13 mouse cellular contexts compared by ENCODE assay signal in the genomic region with DNA sequence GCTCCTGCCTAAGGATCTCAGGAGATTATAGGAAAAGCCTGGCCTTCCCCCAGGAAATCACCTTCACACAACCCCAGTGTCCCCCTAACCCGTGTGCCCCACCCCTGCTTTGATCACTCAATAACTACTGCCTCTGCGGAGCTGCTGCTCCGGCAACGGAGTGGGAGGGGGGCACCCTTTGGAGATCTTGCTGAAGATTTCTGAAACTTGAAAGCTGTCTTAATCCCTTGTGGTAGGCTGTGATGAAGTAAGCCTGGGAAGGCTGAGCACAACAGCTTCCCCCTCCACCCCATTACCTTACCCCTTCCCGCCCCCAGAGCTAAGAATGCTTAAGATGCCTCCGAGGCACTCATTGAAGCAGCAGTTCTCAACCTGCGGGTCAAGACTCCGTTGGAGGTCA. TPM values are rescaled to one million over a fixed set of nuclear protein-coding genes. Genes with fewer than 3 reads are reported as not detected.
DNase-seq lines count a peak whose midpoint lies in the region; ATAC-seq and TF ChIP-seq lines count a peak whose summit lies in the region.
"Had no signal": no experiment of that assay in that cellular context is flagged by ENCODE, and none has a peak within 500 bp of the region (broad histone marks: within the 10 kb centered on the region; RNA-seq: fewer than 3 reads in every experiment).

No protein-coding gene starts in this region.

- no peak overlapping the region for H3K9ac ChIP-seq in forebrain, embryonic 14.5 days (ENCODE audit: low read length)
- no peak overlapping the region for H3K9ac ChIP-seq in kidney, postnatal 0 days (ENCODE audit: low read depth, low read length)
- H3K9ac ChIP-seq in limb, embryonic 13.5 days, result 0 out of 2 replicates have a peak overlapping the region, but pooled peaks have one; percentile 0

- H3K4me3 ChIP-seq in forebrain, embryonic 10.5 days, result peak overlapping the region; percentile 2; the same call in 1 of the 2 replicates
- H3K4me3 ChIP-seq in forebrain, embryonic 14.5 days (ENCODE audit: low read depth, low read length), result no peak overlapping the region
- H3K4me3 ChIP-seq in kidney, postnatal 0 days (replicated peaks; ENCODE audit: low read depth, low read length), result no peak overlapping the region
- H3K4me3 ChIP-seq in limb, embryonic 13.5 days, result no peak overlapping the region

- H3K4me2 ChIP-seq in forebrain, embryonic 14.5 days (ENCODE audit: low read length), result no peak overlapping the region
- peak overlapping the region; percentile 19; the same call in 1 of the 2 replicates for H3K4me2 ChIP-seq in kidney, postnatal 0 days (ENCODE audit: low read length)
- no peak overlapping the region for H3K4me2 ChIP-seq in limb, embryonic 13.5 days (replicated peaks)

- TF ChIP-seq CTCF in kidney, postnatal 0 days (IDR thresholded peaks at IDR 0.05; ENCODE audit: low read depth), result no peak

- peaks cover 75% of the 10 kb centered on the region for H3K4me1 ChIP-seq in forebrain, embryonic 10.5 days
- H3K4me1 ChIP-seq in forebrain, embryonic 14.5 days (ENCODE audit: control insufficient read depth, insufficient read depth, low read length), result peaks cover 13% of the 10 kb centered on the region
- H3K4me1 ChIP-seq in kidney, postnatal 0 days (replicated peaks; ENCODE audit: insufficient read depth, low read length), result peaks cover 18% of the 10 kb centered on the region
- H3K4me1 ChIP-seq in limb, embryonic 13.5 days, result peaks cover 30% of the 10 kb centered on the region

- WGBS in forebrain, embryonic 10.5 days, result 3% methylated on average over 8 of the region's 8 CpGs
- 6% methylated on average over 8 of the region's 8 CpGs for WGBS in forebrain, embryonic 14.5 days
- 9% methylated on average over 8 of the region's 8 CpGs for WGBS in kidney, postnatal 0 days
- WGBS in limb, embryonic 13.5 days, result 9% methylated on average over 8 of the region's 8 CpGs

- peak overlapping the region; percentile 84 for H3K27ac ChIP-seq in forebrain, embryonic 10.5 days
- H3K27ac ChIP-seq in forebrain, embryonic 14.5 days (ENCODE audit: low read depth, low read length), result no peak overlapping the region
- peak overlapping the region; percentile 60 for H3K27ac ChIP-seq in kidney, postnatal 0 days
- no peak overlapping the region for H3K27ac ChIP-seq in limb, embryonic 13.5 days

- no peak; the same call in 1 of the 2 replicates for ATAC-seq in forebrain, embryonic 14.5 days
- ATAC-seq in kidney, postnatal 0 days (replicated peaks; ENCODE audit: low FRiP score, low read depth), result 0 out of 2 replicates have a peak, but pooled peaks have one; percentile 45
- ATAC-seq in limb, embryonic 13.5 days (ENCODE audit: low FRiP score, low read depth), result no peak

- peaks cover 60% of the 10 kb centered on the region for H3K36me3 ChIP-seq in forebrain, embryonic 10.5 days (replicated peaks)
- H3K36me3 ChIP-seq in forebrain, embryonic 14.5 days (ENCODE audit: control insufficient read depth, insufficient read depth, low read length), result no peaks in the 10 kb centered on the region
- H3K36me3 ChIP-seq in kidney, postnatal 0 days (ENCODE audit: insufficient read depth, low read length), result no peaks in the 10 kb centered on the region
- H3K36me3 ChIP-seq in limb, embryonic 13.5 days, result peaks cover 8% of the 10 kb centered on the region

- H3K27me3 ChIP-seq in forebrain, embryonic 10.5 days (ENCODE audit: poor library complexity, severe bottlenecking), result no peaks in the 10 kb centered on the region
- H3K27me3 ChIP-seq in forebrain, embryonic 14.5 days (replicated peaks; ENCODE audit: control insufficient read depth, insufficient read depth, low read length), result no peaks in the 10 kb centered on the region
- no peaks in the 10 kb centered on the region for H3K27me3 ChIP-seq in kidney, postnatal 0 days (ENCODE audit: insufficient read depth, low read length)
- H3K27me3 ChIP-seq in limb, embryonic 13.5 days, result no peaks in the 10 kb centered on the region

- no peaks in the 10 kb centered on the region for H3K9me3 ChIP-seq in forebrain, embryonic 10.5 days
- H3K9me3 ChIP-seq in forebrain, embryonic 14.5 days (replicated peaks; ENCODE audit: control insufficient read depth, low read length), result no peaks in the 10 kb centered on the region
- H3K9me3 ChIP-seq in kidney, postnatal 0 days (replicated peaks; ENCODE audit: low read length), result no peaks in the 10 kb centered on the region
- no peaks in the 10 kb centered on the region for H3K9me3 ChIP-seq in limb, embryonic 13.5 days

- peak; percentile 52 for DNase-seq in forebrain, embryonic 10.5 days (ENCODE audit: extremely low spot score, low spot score)
- DNase-seq in forebrain, embryonic 14.5 days (ENCODE audit: low spot score), result no peak
- peak; percentile 66 for DNase-seq in kidney, postnatal 0 days (ENCODE audit: low spot score)
- no peak for DNase-seq in kidney, adult 8-10 months
- DNase-seq in retina, postnatal 1 day, result peak; percentile 44
- no peak for DNase-seq in gastrocnemius, adult 18-20 months (ENCODE audit: low spot score)
- DNase-seq in thymus, postnatal 25 days, result no peak
- DNase-seq: adrenal gland, postnatal 25 days; cerebellum, adult 18-20 months; lung, postnatal 36 days had no signal

RNA-seq across cellular contexts. Expression of a gene that starts 21.0 kb away (rescaled TPM):
- polyA plus RNA-seq in forebrain, embryonic 10.5 days (2016; fragmentation: Nextera tagmentation; extraction: Ambion mirVana), result 10.7 and 11.2 TPM in 2 replicates
- 1.2 and 2.0 TPM in 2 replicates for polyA plus RNA-seq in forebrain, embryonic 14.5 days (2014; fragmentation: Nextera tagmentation; extraction: Ambion mirVana)
- 3.8 and 4.6 TPM in 2 replicates for polyA plus RNA-seq in kidney, postnatal 0 days (2015; fragmentation: Nextera tagmentation; extraction: Ambion mirVana)
- 4.7 and 5.2 TPM in 2 replicates for polyA plus RNA-seq in limb, embryonic 13.5 days (2015; fragmentation: Nextera tagmentation; extraction: Ambion mirVana)
- total RNA-seq in gastrocnemius, adult 18-20 months (2021), result under 1 TPM in 1 of 2 experiments, not detected in 1; 0.12 TPM

RNA-seq across cellular contexts. Expression of a gene that starts 35.5 kb away (rescaled TPM):
- polyA plus RNA-seq in forebrain, embryonic 10.5 days (2016; fragmentation: Nextera tagmentation; extraction: Ambion mirVana), result not detected in 2 replicates
- not detected in 2 replicates for polyA plus RNA-seq in forebrain, embryonic 14.5 days (2014; fragmentation: Nextera tagmentation; extraction: Ambion mirVana)
- polyA plus RNA-seq in kidney, postnatal 0 days (2015; fragmentation: Nextera tagmentation; extraction: Ambion mirVana), result 0.36 TPM in 1 of 2 replicates, not detected in the other
- not detected in 2 replicates for polyA plus RNA-seq in limb, embryonic 13.5 days (2015; fragmentation: Nextera tagmentation; extraction: Ambion mirVana)
- not detected for total RNA-seq in gastrocnemius, adult 18-20 months (2021)
- total RNA-seq: adrenal gland, postnatal 25 days; gastrocnemius, postnatal 4 days had no signal
- polyA plus RNA-seq: limb, embryonic 11.5 days had no signal

RNA-seq across cellular contexts. Expression of a gene that starts 37.3 kb away (rescaled TPM):
- polyA plus RNA-seq in forebrain, embryonic 10.5 days (2016; fragmentation: Nextera tagmentation; extraction: Ambion mirVana), result 34.8 and 36.9 TPM in 2 replicates
- 7.7 and 8.7 TPM in 2 replicates for polyA plus RNA-seq in forebrain, embryonic 14.5 days (2014; fragmentation: Nextera tagmentation; extraction: Ambion mirVana)
- polyA plus RNA-seq in kidney, postnatal 0 days (2015; fragmentation: Nextera tagmentation; extraction: Ambion mirVana), result 14.1 and 14.2 TPM in 2 replicates
- 12.9 and 14.4 TPM in 2 replicates for polyA plus RNA-seq in limb, embryonic 13.5 days (2015; fragmentation: Nextera tagmentation; extraction: Ambion mirVana)
- not detected for total RNA-seq in gastrocnemius, adult 18-20 months (2021)

Comparison
In these comparisons a context has a peak if more than half of its experiments do, and no peak if none do; other contexts are left out.
1. DNase-seq: peak in forebrain, embryonic 10.5 days (single experiment), kidney, postnatal 0 days (single experiment) and retina, postnatal 1 day (single experiment); none in forebrain, embryonic 14.5 days (single experiment), kidney, adult 8-10 months (0 of 2), gastrocnemius, adult 18-20 months (single experiment) and thymus, postnatal 25 days (single experiment).
2. H3K27ac ChIP-seq: peak in forebrain, embryonic 10.5 days (single experiment) and kidney, postnatal 0 days (single experiment); none in forebrain, embryonic 14.5 days (single experiment) and limb, embryonic 13.5 days (single experiment).